Mouse (Mus musculus) lung, postnatal 14 days (tissue): Measurements from ENCODE around the gene Txndc11.
"Not testable (repeated sequence)": the region's sequence is repeated elsewhere in the genome, so short reads cannot be mapped to it uniquely, and the experiment has no call there.

Experiments
- DNase-seq: peaks from one replicate; pipeline ENCODE4 v3.0.0; 2021

The Txndc11 gene

DNA sequence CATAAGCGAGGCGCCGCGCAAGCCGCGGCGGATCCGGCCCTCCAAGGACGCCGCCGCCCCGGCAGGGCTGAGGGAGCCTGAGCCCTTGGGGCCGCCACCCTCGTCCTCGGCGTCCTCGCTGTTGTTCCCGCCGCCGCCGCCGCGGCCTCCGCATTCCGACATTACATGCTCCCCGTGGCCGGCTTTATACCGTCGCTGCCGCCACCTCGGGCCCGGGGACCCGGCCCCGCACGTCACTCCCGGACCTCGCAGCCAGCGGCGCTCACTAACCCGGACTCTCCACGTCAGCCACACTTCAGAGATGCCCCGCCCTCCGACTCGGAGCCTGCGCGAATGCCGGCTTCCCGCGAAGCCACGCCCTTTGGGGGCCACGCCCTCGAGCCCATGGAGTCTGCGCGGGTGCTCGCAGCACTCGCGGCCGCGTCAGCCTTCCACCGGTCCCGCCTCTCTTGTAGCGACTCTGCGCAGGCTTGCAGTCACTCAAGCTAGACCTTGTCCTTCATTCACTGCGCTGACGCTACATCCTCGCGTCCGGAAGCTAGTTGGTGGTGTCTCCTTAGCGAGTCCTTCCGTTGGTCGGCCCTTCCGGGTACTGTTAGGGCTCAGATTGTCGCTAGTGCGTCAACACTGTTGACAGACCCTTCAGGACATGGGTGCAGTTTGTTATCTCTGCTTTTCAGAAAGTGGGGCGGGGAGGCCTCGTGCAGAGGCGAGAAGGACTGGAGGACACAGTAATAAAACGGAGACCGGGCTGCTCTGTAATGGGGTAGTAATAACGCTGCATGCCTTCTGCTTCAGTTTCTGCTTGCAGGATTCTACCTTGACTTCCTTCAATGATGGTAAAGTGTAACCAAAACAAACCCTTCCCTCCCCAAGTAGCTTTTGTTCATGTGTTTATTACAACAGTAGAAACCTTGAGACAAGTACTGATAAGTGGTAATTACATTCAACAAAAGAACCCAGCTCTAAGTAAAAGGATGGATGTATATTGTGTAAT is at the start of gene Txndc11:
Txndc11 (minus strand) TSS at position 303 of the 997 bp plus-strand sequence.
- peak; percentile 100 for DNase-seq

DNA sequence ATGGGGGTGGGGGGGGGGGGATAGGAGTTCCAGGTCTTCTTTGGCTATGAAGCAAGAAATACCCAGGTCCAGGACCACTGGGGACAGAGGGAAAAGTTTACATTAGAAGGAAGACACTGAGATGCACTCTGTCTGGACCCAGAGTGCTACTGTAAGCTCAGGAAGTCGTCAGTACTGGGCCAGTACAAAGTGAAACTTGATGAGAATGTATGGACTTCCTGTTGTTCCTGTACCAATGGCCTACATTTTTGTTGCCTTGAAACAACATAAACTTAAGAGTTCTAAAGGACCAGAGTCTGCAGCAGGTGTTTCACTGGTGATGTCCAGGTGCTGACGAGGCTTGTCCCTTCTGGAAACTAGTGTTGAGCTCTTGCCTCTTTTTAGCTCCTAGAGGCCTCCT is 43.0 kb upstream of the Txndc11 start:
- DNase-seq, result no peak

GRCm38 (mm10) chr16:11176884-11177244 is 42.4 kb upstream of the Txndc11 start:
- DNase-seq, result no peak

- DNase-seq, result peak; percentile 89
Observed at GRCm38 (mm10) chr16:11176208-11176883, 41.9 kb upstream of the Txndc11 start, which contains the start of gene Zc3h7a. Zc3h7a (minus strand) TSS chr16:11176393.

- DNase-seq, result peak; percentile 72
Observed at GRCm38 (mm10) chr16:11175489-11176207, 41.2 kb upstream of the Txndc11 start.

DNA sequence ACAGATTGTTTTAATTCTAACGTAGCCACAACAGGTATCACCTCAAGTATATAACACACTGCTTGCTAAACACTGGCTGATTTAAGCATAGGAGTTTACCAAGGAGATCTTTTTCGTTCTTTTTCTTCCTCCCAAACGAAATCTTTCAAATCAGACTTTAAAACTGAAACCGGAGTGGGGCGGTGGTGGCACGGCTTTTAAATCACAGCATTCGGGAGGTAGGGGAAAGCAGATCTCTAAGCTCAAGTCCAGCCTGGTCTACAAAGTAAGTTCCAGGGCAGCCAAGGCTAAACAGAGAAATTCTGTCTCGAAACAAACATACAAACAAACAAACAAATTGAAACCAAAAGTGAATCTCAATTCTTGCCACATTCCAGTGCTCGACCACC is 40.6 kb upstream of the Txndc11 start:
- no peak for DNase-seq

DNA sequence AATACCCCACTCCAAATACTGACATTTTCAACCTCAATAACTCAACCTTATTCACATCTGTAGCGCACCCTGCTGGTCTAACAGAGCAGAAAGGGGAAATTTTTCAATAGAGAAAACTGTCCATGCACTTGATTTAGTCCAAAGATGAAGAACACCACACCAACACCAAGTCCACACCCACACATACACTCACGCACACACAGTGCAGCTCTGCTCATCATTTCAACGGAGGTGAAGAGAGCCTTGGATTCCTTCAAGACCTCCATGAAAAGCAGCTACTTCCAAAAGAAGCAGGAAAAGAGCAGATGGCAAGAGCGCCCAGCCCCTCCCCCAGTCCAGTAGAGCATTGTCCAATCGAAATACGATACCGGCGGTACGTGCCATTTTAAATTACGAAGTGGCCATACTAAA is 40.2 kb upstream of the Txndc11 start:
- peak; percentile 63 for DNase-seq

DNA sequence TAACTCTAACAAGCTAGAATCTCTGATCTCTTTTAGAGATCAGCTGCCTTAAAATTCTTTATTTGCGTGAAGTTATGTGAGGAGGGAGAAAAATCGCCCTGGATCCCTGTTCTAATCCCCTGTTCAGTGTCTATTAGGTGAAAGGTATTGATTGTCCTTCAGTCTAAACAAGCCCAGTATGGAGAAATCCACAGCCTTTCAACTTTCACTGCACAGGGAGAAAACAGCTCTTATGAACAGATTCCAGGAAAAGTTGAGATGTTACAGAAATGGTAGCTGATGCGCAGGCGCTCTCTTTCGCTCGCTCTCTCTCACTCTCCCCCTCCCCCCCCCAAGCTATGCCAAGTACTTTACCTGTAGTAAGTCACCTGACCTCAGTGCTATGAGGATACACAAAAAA is 37.2 kb upstream of the Txndc11 start:
- no peak for DNase-seq

GRCm38 (mm10) chr16:11166431-11166830 is 32.0 kb upstream of the Txndc11 start:
- DNase-seq, result no peak

GRCm38 (mm10) chr16:11164695-11165255 is 30.3 kb upstream of the Txndc11 start:
- no peak for DNase-seq

DNA sequence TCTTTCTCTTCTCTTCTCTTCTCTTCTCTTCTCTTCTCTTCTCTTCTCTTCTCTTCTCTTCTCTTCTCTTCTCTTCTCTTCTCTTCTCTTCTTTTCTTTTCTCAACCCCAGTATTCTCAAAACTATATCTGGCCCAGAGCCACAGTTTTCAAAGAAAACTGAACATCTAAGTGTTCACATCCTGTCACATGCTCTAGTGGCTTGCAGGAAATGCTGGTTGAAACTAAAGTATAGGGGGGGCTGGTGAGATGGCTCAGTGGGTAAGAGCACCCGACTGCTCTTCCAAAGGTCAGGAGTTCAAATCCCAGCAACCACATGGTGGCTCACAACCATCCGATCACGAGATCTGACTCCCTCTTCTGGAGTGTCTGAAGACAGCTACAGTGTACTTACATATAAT is 23.3 kb upstream of the Txndc11 start:
- DNase-seq, result not testable (repeated sequence)

GRCm38 (mm10) chr16:11154500-11154899 is 20.1 kb upstream of the Txndc11 start:
- DNase-seq, result no peak

DNA sequence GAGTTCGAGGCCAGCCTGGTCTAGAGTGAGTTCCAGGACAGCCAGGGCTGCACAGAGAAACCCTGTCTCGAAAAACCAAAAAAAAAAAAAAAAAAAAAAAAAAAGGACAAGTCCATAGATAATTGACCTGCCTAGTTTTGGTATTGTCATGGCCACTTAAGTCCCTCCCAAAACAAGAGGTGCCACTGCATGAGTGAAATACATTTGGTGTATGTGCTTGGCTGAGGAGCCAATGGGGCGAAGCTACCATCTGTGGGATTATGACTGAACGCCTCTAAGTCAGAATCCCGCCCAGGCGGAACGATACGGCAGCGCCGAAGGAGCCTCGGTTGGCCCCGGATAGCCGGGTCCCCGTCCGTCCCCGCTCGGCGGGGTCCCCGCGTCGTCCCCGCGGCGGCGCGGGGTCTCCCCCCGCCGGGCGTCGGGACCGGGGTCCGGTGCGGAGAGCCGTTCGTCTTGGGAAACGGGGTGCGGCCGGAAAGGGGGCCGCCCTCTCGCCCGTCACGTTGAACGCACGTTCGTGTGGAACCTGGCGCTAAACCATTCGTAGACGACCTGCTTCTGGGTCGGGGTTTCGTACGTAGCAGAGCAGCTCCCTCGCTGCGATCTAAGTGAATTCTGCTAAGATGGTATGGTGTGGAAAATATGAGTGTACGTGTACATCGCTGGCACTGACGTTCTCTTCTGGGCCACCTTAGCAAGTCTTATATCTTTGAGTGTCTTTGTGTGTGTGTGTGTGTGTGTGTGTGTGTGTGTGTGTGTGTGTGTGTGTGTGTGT is 9.4 kb upstream of the Txndc11 start:
- peak; percentile 100 for DNase-seq

- no peak for DNase-seq
Observed at GRCm38 (mm10) chr16:11133476-11134347, 738 bp downstream of the Txndc11 start.

GRCm38 (mm10) chr16:11132839-11133238 is 1.6 kb downstream of the Txndc11 start:
- DNase-seq, result no peak

DNA sequence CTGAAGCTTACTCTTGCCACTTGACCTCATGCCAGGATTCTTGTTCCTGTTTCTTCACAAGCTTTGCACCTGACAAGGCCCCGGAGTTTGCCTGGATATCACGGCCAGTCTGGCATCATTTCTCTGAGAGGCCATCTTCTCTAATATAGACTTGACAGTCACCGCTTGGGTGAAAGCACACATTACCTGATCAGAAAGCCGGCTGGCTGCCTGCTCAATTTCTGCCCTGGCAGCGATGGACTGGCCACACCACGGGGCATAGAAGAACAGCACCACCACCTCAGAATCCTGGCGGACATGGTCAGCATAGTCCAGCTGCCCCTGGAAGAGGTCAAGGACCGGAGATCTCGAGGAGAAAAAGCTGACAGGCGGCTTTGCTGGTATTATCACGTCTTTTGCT is 6.1 kb downstream of the Txndc11 start:
- no peak for DNase-seq

DNA sequence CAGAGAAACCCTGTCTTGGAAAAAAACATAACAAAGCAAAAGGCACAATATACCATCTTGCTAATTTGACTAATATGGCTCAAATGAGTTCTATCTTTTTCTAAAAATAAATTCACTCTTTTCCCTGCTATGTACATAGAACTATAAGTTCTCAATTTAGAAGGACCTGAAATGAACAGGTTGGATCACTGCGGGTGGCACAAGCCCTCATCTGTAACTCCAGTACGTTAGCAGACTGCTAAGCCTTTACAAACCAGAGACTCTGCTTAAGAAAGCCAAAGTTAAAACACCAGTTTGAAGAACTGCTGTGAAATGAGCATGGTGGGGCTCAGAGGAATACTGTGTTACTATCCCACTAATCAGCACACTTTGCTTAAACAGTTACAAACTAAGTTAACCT is 9.1 kb downstream of the Txndc11 start:
- DNase-seq, result no peak

GRCm38 (mm10) chr16:11124110-11124509 is 10.3 kb downstream of the Txndc11 start:
- no peak for DNase-seq

DNA sequence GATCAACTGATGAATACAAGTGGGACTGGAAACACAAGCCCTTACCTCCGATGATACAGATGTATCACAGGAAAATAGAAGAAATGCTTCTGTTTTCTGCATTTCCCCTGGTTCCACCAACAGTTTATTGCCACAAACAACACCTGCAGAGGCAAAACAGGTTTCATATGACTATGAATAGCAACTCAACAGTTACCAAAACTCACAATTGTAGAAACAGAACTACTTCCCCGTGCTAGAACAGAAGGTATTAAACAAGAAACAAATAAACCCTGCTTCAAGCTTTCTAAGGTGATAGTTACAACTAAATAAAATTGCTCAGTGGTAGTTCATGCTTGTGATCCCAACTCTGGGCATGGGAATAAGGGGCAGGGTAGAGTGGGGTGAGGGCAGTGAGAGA is 11.8 kb downstream of the Txndc11 start:
- no peak for DNase-seq

- no peak for DNase-seq
Observed at GRCm38 (mm10) chr16:11109198-11109740, 25.2 kb downstream of the Txndc11 start.

GRCm38 (mm10) chr16:11104905-11105304 is 29.5 kb downstream of the Txndc11 start:
- no peak for DNase-seq
